Mouse (Mus musculus): ENCODE results near the gene Cldn12. TPM values are rescaled to one million over a fixed set of nuclear protein-coding genes. Genes with fewer than 3 reads are reported as not detected.

Gene Cldn12
- polyA plus RNA-seq, 1 experiment from 2014 or later = 35.4 TPM

- 76% methylated on average over 5 of the region's 5 CpGs for WGBS
- no peak overlapping the region for H3K27ac ChIP-seq (replicated peaks)
These were observed 3.8 kb downstream of the Cldn12 start for GRCm38 (mm10) chr5:5510989-5511388.

DNA sequence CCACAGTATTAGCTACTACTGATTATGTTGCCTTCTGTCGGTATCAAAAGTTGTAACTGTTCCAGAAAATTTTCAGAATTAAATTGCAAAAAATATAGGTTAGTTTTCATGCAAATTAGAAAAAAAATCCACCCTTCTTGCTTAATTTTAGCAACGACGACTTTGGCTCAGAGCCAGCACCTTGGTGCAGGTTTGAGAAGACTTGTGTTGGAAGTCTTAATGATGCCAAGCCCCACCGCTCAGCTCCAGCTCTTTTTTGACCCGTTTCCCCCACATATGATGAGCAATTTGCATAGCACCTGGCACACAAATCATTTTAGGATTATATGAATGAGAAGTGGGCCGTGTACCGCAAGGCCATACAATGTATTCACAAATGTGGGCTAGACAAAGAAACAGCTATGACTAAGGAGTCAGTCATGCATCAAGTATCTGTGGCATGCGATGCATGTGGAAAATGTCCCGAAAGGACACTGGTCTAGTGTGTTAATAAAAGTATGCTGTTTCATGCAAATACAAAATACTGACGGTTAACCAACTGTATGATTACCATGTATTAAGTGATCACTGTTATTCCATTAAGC, 4.4 kb downstream of the Cldn12 start:
- Histone ChIP-seq H3K4me1 (peaks cover 30% of the 10 kb centered on the region), H3K27me3 (ENCODE audit: low read depth, poor library complexity, severe bottlenecking) (no peaks in the 10 kb centered on the region), H3K4me3 (no peak overlapping the region), H3K9me3 (replicated peaks) (no peaks in the 10 kb centered on the region), H3K27ac (replicated peaks) (no peak overlapping the region), H3K36me3 (peaks cover 35% of the 10 kb centered on the region)
- 73% methylated on average over 10 of the region's 10 CpGs for WGBS
- no peak for DNase-seq (ENCODE audit: low spot score)

More at GRCm38 (mm10) chr5:5510989-5511388, 3.8 kb downstream of the Cldn12 start:
- Histone ChIP-seq H3K4me3 (no peak overlapping the region), H3K36me3 (peaks cover 35% of the 10 kb centered on the region), H3K4me1 (peaks cover 30% of the 10 kb centered on the region), H3K27me3 (ENCODE audit: low read depth, poor library complexity, severe bottlenecking) (no peaks in the 10 kb centered on the region), H3K9me3 (replicated peaks) (no peaks in the 10 kb centered on the region)
- no peak for DNase-seq (ENCODE audit: low spot score)

GRCm38 (mm10) chr5:5508231-5508630, 6.5 kb downstream of the Cldn12 start:
- no peak overlapping the region for H3K4me3 ChIP-seq
- 77% methylated on average over 10 of the region's 10 CpGs for WGBS
- peaks cover 43% of the 10 kb centered on the region for H3K36me3 ChIP-seq
- H3K4me1 ChIP-seq = peaks cover 19% of the 10 kb centered on the region
- DNase-seq (ENCODE audit: low spot score) = no peak
- H3K9me3 ChIP-seq (replicated peaks) = no peaks in the 10 kb centered on the region
- H3K27me3 ChIP-seq (ENCODE audit: low read depth, poor library complexity, severe bottlenecking) = no peaks in the 10 kb centered on the region
- H3K27ac ChIP-seq (replicated peaks) = 0 out of 2 replicates have a peak overlapping the region, but pooled peaks have one; percentile 42

- peak; percentile 65 for DNase-seq (ENCODE audit: low spot score)
- H3K36me3 ChIP-seq = peaks cover 43% of the 10 kb centered on the region
- H3K27ac ChIP-seq (replicated peaks) = 0 out of 2 replicates have a peak overlapping the region, but pooled peaks have one; percentile 42
- H3K27me3 ChIP-seq (ENCODE audit: low read depth, poor library complexity, severe bottlenecking) = no peaks in the 10 kb centered on the region
- 55% methylated on average over 20 of the region's 20 CpGs for WGBS
- H3K9me3 ChIP-seq (replicated peaks) = no peaks in the 10 kb centered on the region
- H3K4me3 ChIP-seq = 0 out of 2 replicates have a peak overlapping the region, but pooled peaks have one; percentile 2
- H3K4me1 ChIP-seq = peaks cover 17% of the 10 kb centered on the region
These were observed 7.0 kb downstream of the Cldn12 start for GRCm38 (mm10) chr5:5507701-5508225.

DNA sequence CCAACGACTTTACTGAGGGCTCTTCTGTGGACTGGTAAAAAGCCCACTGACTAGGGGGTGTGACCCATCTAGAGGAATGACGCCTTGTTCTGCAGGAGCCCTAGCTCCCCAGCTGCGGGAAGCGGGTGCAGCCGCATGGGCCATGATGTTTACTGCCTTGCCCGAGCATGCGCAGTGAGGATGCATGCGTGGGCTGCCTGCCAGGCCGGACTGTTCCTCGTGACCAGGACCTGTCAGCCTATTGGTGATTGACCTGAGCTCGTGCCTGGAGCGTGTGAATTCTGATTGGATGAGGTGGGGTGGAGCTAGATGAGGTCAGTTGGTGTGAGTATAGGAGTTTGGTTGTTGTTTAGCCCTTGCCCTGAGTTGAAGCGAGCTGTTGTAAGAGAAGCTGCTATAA, 10.3 kb downstream of the Cldn12 start:
- DNase-seq (ENCODE audit: low spot score) = no peak
- WGBS = 90% methylated on average over 13 of the region's 13 CpGs
- no peak overlapping the region for H3K27ac ChIP-seq (replicated peaks)

DNA sequence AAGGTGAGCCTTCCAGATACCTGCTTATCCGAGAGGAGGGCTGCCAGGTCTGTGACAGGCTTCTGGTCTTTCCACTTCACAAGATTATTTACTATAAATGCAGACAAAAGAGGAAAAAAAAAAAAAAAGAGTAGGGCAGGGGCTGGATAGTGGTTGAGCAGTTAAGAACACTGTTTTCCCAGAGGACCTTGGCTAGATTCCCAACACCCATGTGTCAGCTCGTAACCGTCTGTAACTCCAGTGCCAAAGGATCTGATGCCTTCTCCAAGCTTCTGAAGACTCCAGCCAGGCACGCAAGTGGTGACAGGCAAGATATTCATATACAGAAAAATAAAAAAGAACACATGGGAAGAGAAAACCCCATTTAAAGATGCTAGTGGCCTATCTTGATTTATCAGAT, 11.4 kb downstream of the Cldn12 start:
- DNase-seq (ENCODE audit: low spot score) = no peak
- 89% methylated on average over 4 of the region's 4 CpGs for WGBS

More for the DNA sequence above, 10.3 kb downstream of the Cldn12 start:
- H3K4me3 ChIP-seq = no peak overlapping the region
- H3K4me1 ChIP-seq = peaks cover 11% of the 10 kb centered on the region
- H3K36me3 ChIP-seq = peaks cover 31% of the 10 kb centered on the region
- no peaks in the 10 kb centered on the region for H3K9me3 ChIP-seq (replicated peaks)
- no peaks in the 10 kb centered on the region for H3K27me3 ChIP-seq (ENCODE audit: low read depth, poor library complexity, severe bottlenecking)

GRCm38 (mm10) chr5:5501583-5501982, 13.2 kb downstream of the Cldn12 start:
- 86% methylated on average over 2 of the region's 2 CpGs for WGBS
- Histone ChIP-seq H3K27me3 (ENCODE audit: low read depth, poor library complexity, severe bottlenecking) (no peaks in the 10 kb centered on the region), H3K36me3 (peaks cover 12% of the 10 kb centered on the region), H3K4me3 (no peak overlapping the region), H3K9me3 (replicated peaks) (no peaks in the 10 kb centered on the region), H3K4me1 (no peaks in the 10 kb centered on the region), H3K27ac (replicated peaks) (no peak overlapping the region)
- DNase-seq (ENCODE audit: low spot score) = no peak

More for the DNA sequence above, 11.4 kb downstream of the Cldn12 start:
- Histone ChIP-seq H3K27me3 (ENCODE audit: low read depth, poor library complexity, severe bottlenecking) (no peaks in the 10 kb centered on the region), H3K4me3 (no peak overlapping the region), H3K27ac (replicated peaks) (no peak overlapping the region), H3K4me1 (peaks cover 11% of the 10 kb centered on the region), H3K36me3 (peaks cover 29% of the 10 kb centered on the region), H3K9me3 (replicated peaks) (no peaks in the 10 kb centered on the region)

DNA sequence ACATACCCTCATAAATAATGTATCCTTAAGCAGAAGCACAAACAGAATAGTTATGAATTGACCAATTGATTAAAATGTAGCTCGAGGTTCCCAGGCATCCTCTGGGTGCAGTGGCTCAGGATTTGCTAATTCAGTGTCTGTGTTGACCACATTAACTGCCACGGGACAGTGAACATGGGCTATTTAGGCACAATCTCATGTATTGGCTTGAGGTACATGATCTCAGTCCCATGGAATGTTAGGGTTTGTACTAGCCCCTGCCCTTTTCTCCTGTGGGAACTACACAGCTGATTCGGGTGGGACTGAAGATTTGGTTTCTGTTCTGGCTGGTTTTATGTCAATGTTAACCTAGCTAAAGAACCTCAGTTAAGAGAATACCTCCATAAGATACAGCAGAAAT, 18.4 kb downstream of the Cldn12 start:
- Histone ChIP-seq H3K36me3 (no peaks in the 10 kb centered on the region), H3K27me3 (ENCODE audit: low read depth, poor library complexity, severe bottlenecking) (no peaks in the 10 kb centered on the region), H3K4me3 (no peak overlapping the region), H3K4me1 (no peaks in the 10 kb centered on the region), H3K27ac (replicated peaks) (no peak overlapping the region), H3K9me3 (replicated peaks) (no peaks in the 10 kb centered on the region)
- 73% methylated on average over 3 of the region's 3 CpGs for WGBS
- no peak for DNase-seq (ENCODE audit: low spot score)

DNA sequence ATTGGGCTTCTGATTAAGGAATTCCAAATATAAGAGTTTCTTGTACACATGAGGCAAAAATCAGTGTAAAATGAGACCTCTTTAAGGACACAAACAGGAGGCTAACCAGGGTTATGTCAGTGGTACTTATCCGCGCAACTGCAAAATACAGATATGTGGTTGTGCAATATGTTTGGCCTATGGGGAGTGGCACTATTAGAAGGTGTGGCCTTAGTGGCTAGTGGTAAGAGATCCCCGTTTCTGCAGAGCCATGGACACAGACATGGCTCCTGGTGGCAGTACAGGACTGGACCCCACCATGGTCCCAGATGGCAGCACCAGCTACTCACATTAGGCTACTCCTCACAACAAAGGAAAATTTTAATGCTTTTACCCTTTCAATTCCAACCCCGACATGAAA, 19.7 kb downstream of the Cldn12 start:
- H3K27me3 ChIP-seq (ENCODE audit: low read depth, poor library complexity, severe bottlenecking) = no peaks in the 10 kb centered on the region
- DNase-seq (ENCODE audit: low spot score) = no peak
- WGBS = 94% methylated on average over 4 of the region's 4 CpGs
- no peak overlapping the region for H3K4me3 ChIP-seq
- H3K36me3 ChIP-seq = no peaks in the 10 kb centered on the region
- no peak overlapping the region for H3K27ac ChIP-seq (replicated peaks)
- no peaks in the 10 kb centered on the region for H3K9me3 ChIP-seq (replicated peaks)
- no peaks in the 10 kb centered on the region for H3K4me1 ChIP-seq

DNA sequence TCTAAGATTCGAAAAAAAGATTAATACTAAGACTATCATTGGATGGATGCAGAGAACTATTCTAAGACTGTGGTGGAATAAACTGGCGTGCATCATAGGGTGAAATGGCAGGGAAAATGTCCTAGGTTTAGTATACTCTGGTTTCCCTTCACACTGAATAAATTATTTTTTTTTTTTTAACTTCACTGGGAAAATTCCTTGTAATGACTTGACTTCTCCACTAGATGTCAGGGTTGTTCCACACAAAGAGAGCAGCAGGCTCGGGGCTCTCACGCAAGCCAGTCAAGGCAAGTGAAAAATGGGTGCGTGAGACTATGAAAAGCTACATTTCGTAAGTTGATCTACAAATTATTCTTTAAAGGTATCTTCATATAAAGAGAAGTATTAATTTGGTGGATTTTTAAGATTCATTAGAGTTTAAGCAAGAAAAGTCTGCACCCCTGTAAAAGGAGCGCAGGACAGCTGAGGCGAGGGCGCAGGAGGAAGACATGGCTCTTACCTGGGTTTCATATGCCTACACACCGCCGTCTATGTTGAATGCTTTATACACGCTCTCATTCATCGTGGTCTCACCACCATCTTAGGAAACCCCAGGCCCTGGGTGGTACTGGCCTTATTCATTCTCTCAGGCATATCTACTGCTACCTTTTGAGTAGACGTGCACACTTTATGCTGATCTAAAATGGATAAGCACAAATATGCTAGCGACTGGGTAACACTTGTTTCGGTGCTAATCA, 20.3 kb downstream of the Cldn12 start:
- Histone ChIP-seq H3K4me3 (no peak overlapping the region), H3K27ac (replicated peaks) (no peak overlapping the region), H3K9me3 (replicated peaks) (no peaks in the 10 kb centered on the region), H3K36me3 (no peaks in the 10 kb centered on the region), H3K27me3 (ENCODE audit: low read depth, poor library complexity, severe bottlenecking) (no peaks in the 10 kb centered on the region), H3K4me1 (no peaks in the 10 kb centered on the region)
- 46% methylated on average over 16 of the region's 16 CpGs for WGBS
- no peak for DNase-seq (ENCODE audit: low spot score)

DNA sequence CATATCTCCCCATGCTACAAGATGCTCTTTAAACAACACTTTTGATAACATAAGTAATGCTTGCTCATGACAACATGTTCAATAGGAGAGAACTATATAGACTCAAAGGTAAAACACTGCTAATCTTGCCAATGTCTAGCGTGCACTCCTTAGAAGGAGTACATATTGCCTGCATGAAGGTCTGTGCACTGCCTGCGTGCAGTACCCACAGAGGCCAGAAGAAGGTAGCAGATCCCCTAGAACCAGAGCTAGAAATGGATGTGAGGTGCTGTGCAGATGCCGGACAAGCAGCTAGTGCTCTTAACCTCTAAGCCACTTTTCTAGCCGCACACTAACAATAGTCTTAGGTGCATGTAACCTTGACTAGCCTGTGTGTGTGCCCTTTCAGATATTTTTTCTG, 22.6 kb downstream of the Cldn12 start:
- Histone ChIP-seq H3K27ac (replicated peaks) (no peak overlapping the region), H3K4me1 (no peaks in the 10 kb centered on the region), H3K27me3 (ENCODE audit: low read depth, poor library complexity, severe bottlenecking) (no peaks in the 10 kb centered on the region), H3K4me3 (no peak overlapping the region), H3K36me3 (no peaks in the 10 kb centered on the region), H3K9me3 (replicated peaks) (no peaks in the 10 kb centered on the region)
- no peak for DNase-seq (ENCODE audit: low spot score)
- WGBS = 94% methylated on average over 4 of the region's 4 CpGs

- Histone ChIP-seq H3K27me3 (ENCODE audit: low read depth, poor library complexity, severe bottlenecking) (no peaks in the 10 kb centered on the region), H3K36me3 (no peaks in the 10 kb centered on the region), H3K9me3 (replicated peaks) (no peaks in the 10 kb centered on the region), H3K4me1 (no peaks in the 10 kb centered on the region), H3K4me3 (no peak overlapping the region), H3K27ac (replicated peaks) (no peak overlapping the region)
- WGBS = 26% methylated on average over 3 of the region's 3 CpGs
- no peak for DNase-seq (ENCODE audit: low spot score)
These were observed 28.7 kb downstream of the Cldn12 start for GRCm38 (mm10) chr5:5486071-5486470.

DNA sequence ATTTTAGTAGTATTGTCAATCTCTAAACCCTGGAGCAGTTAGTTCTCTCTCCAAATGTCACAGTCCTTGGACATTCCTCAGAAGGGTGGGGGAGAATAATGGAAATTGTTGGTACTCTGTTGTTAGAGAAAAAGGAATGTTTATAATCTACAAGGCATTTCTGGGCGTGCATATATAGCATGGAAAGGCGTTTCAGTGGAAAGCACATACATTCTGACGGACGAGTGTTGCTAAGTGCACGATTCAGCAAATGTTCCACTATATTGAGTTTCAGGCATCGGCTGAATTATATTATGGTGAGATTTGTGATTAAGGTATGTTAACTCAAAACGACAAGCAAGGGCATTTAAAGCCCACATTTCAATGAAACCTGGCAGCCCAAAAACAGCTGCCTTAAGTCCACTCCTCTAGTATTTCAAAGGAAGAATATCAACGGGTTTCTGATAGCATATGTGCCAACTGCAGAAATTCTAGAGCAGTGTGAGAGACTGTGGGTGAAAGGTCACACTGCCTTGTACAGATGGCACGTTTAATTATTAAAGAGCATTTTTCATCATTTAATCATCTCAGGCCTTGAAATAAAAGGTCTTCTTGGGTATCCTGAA, 31.4 kb downstream of the Cldn12 start:
- no peaks in the 10 kb centered on the region for H3K27me3 ChIP-seq (ENCODE audit: low read depth, poor library complexity, severe bottlenecking)
- DNase-seq (ENCODE audit: low spot score) = no peak
- H3K9me3 ChIP-seq (replicated peaks) = no peaks in the 10 kb centered on the region
- H3K4me1 ChIP-seq = no peaks in the 10 kb centered on the region
- no peaks in the 10 kb centered on the region for H3K36me3 ChIP-seq
- H3K4me3 ChIP-seq = no peak overlapping the region
- H3K27ac ChIP-seq (replicated peaks) = no peak overlapping the region
- 90% methylated on average over 9 of the region's 9 CpGs for WGBS

Data from midbrain, embryonic 10.5 days (tissue).